Mouse (Mus musculus): ENCODE data around the gene Trpt1. TPM values are rescaled to one million over a fixed set of nuclear protein-coding genes. Genes with fewer than 3 reads are reported as not detected.

Trpt1 gene
- polyA plus RNA-seq, 1 experiment from 2014 or later = 2.9 TPM

GRCm38 (mm10) chr19:6981465-6981864 is 14.5 kb upstream of the Trpt1 start:
- Histone ChIP-seq H3K4me3 (ENCODE audit: low read depth, low read length) (peak overlapping the region; percentile 75; the same call in 1 of the 2 replicates), H3K36me3 (replicated peaks; ENCODE audit: insufficient read depth, low read length) (peaks cover 23% of the 10 kb centered on the region), H3K27me3 (ENCODE audit: insufficient read depth, low read length) (no peaks in the 10 kb centered on the region), H3K4me1 (ENCODE audit: insufficient read depth) (peaks cover 37% of the 10 kb centered on the region), H3K9ac (replicated peaks) (peak overlapping the region; percentile 70; the same call in 1 of the 2 replicates), H3K9me3 (ENCODE audit: low read length) (no peaks in the 10 kb centered on the region), H3K4me2 (ENCODE audit: low read depth, low read length) (peak overlapping the region; percentile 95), H3K27ac (ENCODE audit: low read depth) (peak overlapping the region; percentile 93)
- no peak for TF ChIP-seq EP300 (IDR thresholded peaks at IDR 0.05; ENCODE audit: low read depth)
- no peak for TF ChIP-seq CTCF (IDR thresholded peaks at IDR 0.05; ENCODE audit: low read depth)
- WGBS (ENCODE audit: insufficient replicate concordance) = 89% methylated on average over 4 of the region's 4 CpGs
- ATAC-seq (no peak), DNase-seq (no peak)

GRCm38 (mm10) chr19:6983621-6984020 is 12.3 kb upstream of the Trpt1 start:
- ATAC-seq (no peak), DNase-seq (no peak)
- H3K4me1 ChIP-seq (ENCODE audit: insufficient read depth) = peaks cover 39% of the 10 kb centered on the region
- TF ChIP-seq EP300 (IDR thresholded peaks at IDR 0.05; ENCODE audit: low read depth) (no peak), CTCF (IDR thresholded peaks at IDR 0.05; ENCODE audit: low read depth) (no peak)
- WGBS (ENCODE audit: insufficient replicate concordance) = 96% methylated on average over 5 of the region's 5 CpGs
- H3K4me3 ChIP-seq (ENCODE audit: low read depth, low read length) = no peak overlapping the region
- no peaks in the 10 kb centered on the region for H3K9me3 ChIP-seq (ENCODE audit: low read length)
- no peak overlapping the region for H3K4me2 ChIP-seq (ENCODE audit: low read depth, low read length)
- H3K27ac ChIP-seq (ENCODE audit: low read depth) = no peak overlapping the region
- H3K36me3 ChIP-seq (replicated peaks; ENCODE audit: insufficient read depth, low read length) = peaks cover 16% of the 10 kb centered on the region; the same call in 1 of the 2 replicates
- no peak overlapping the region for H3K9ac ChIP-seq (replicated peaks)
- no peaks in the 10 kb centered on the region for H3K27me3 ChIP-seq (ENCODE audit: insufficient read depth, low read length)

GRCm38 (mm10) chr19:6985300-6985699 is 10.6 kb upstream of the Trpt1 start:
- TF ChIP-seq CTCF (IDR thresholded peaks at IDR 0.05; ENCODE audit: low read depth) (no peak), EP300 (IDR thresholded peaks at IDR 0.05; ENCODE audit: low read depth) (no peak)
- no peaks in the 10 kb centered on the region for H3K9me3 ChIP-seq (ENCODE audit: low read length)
- DNase-seq = no peak
- H3K27me3 ChIP-seq (ENCODE audit: insufficient read depth, low read length) = no peaks in the 10 kb centered on the region
- no peak overlapping the region for H3K4me2 ChIP-seq (ENCODE audit: low read depth, low read length)
- 89% methylated on average over 19 of the region's 19 CpGs for WGBS (ENCODE audit: insufficient replicate concordance)
- no peak overlapping the region for H3K9ac ChIP-seq (replicated peaks)
- no peak overlapping the region for H3K27ac ChIP-seq (ENCODE audit: low read depth)
- ATAC-seq = no peak
- no peak overlapping the region for H3K4me3 ChIP-seq (ENCODE audit: low read depth, low read length)
- H3K4me1 ChIP-seq (ENCODE audit: insufficient read depth) = peaks cover 30% of the 10 kb centered on the region
- peaks cover 18% of the 10 kb centered on the region; the same call in 1 of the 2 replicates for H3K36me3 ChIP-seq (replicated peaks; ENCODE audit: insufficient read depth, low read length)

GRCm38 (mm10) chr19:6985951-6986708 is 9.8 kb upstream of the Trpt1 start:
- 61% methylated on average over 10 of the region's 10 CpGs for WGBS (ENCODE audit: insufficient replicate concordance)
- Histone ChIP-seq H3K4me2 (ENCODE audit: low read depth, low read length) (peak overlapping the region; percentile 98), H3K9me3 (ENCODE audit: low read length) (no peaks in the 10 kb centered on the region), H3K9ac (replicated peaks) (peak overlapping the region; percentile 75; the same call in 1 of the 2 replicates), H3K27me3 (ENCODE audit: insufficient read depth, low read length) (no peaks in the 10 kb centered on the region), H3K4me1 (ENCODE audit: insufficient read depth) (peaks cover 26% of the 10 kb centered on the region), H3K27ac (ENCODE audit: low read depth) (peak overlapping the region; percentile 76; the same call in 1 of the 2 replicates), H3K4me3 (ENCODE audit: low read depth, low read length) (peak overlapping the region; percentile 77), H3K36me3 (replicated peaks; ENCODE audit: insufficient read depth, low read length) (peaks cover 18% of the 10 kb centered on the region; the same call in 1 of the 2 replicates)
- DNase-seq (no peak), ATAC-seq (peak; percentile 16; the same call in 1 of the 2 replicates)
- TF ChIP-seq EP300 (IDR thresholded peaks at IDR 0.05; ENCODE audit: low read depth) (peak; percentile 70), CTCF (IDR thresholded peaks at IDR 0.05; ENCODE audit: low read depth) (no peak)

GRCm38 (mm10) chr19:6987061-6987903 is 8.6 kb upstream of the Trpt1 start, which contains the start of gene Vegfb:
TSS of gene Vegfb (minus strand) at chr19:6987651.
- no peaks in the 10 kb centered on the region for H3K27me3 ChIP-seq (ENCODE audit: insufficient read depth, low read length)
- H3K9me3 ChIP-seq (ENCODE audit: low read length) = no peaks in the 10 kb centered on the region
- peak within 1 kb of the TSS; percentile 76 for H3K27ac ChIP-seq (ENCODE audit: low read depth)
- peak within 1 kb of the TSS; percentile 77 for H3K4me3 ChIP-seq (ENCODE audit: low read depth, low read length)
- peaks cover 18% of the 10 kb centered on the region; the same call in 1 of the 2 replicates for H3K36me3 ChIP-seq (replicated peaks; ENCODE audit: insufficient read depth, low read length)
- DNase-seq = peak; percentile 71
- peak within 1 kb of the TSS; percentile 98 for H3K4me2 ChIP-seq (ENCODE audit: low read depth, low read length)
- 1% methylated on average over 50 of the region's 85 CpGs for WGBS (ENCODE audit: insufficient replicate concordance)
- H3K4me1 ChIP-seq (ENCODE audit: insufficient read depth) = peaks cover 28% of the 10 kb centered on the region
- ATAC-seq = peak; percentile 43
- TF ChIP-seq EP300 (IDR thresholded peaks at IDR 0.05; ENCODE audit: low read depth) (no peak), CTCF (IDR thresholded peaks at IDR 0.05; ENCODE audit: low read depth) (no peak)
- H3K9ac ChIP-seq (replicated peaks) = peak within 1 kb of the TSS; percentile 75

GRCm38 (mm10) chr19:6987904-6988285 is 8.0 kb upstream of the Trpt1 start:
- WGBS (ENCODE audit: insufficient replicate concordance) = 9% methylated on average over 8 of the region's 8 CpGs
- ATAC-seq = no peak
- peak overlapping the region; percentile 98 for H3K4me2 ChIP-seq (ENCODE audit: low read depth, low read length)
- TF ChIP-seq EP300 (IDR thresholded peaks at IDR 0.05; ENCODE audit: low read depth) (no peak), CTCF (IDR thresholded peaks at IDR 0.05; ENCODE audit: low read depth) (no peak)
- H3K4me1 ChIP-seq (ENCODE audit: insufficient read depth) = peaks cover 31% of the 10 kb centered on the region
- H3K27me3 ChIP-seq (ENCODE audit: insufficient read depth, low read length) = no peaks in the 10 kb centered on the region
- H3K27ac ChIP-seq (ENCODE audit: low read depth) = peak overlapping the region; percentile 48; the same call in 1 of the 2 replicates
- H3K36me3 ChIP-seq (replicated peaks; ENCODE audit: insufficient read depth, low read length) = peaks cover 16% of the 10 kb centered on the region; the same call in 1 of the 2 replicates
- H3K4me3 ChIP-seq (ENCODE audit: low read depth, low read length) = peak overlapping the region; percentile 77
- H3K9ac ChIP-seq (replicated peaks) = peak overlapping the region; percentile 75
- no peaks in the 10 kb centered on the region for H3K9me3 ChIP-seq (ENCODE audit: low read length)
- peak; percentile 24 for DNase-seq

Data from liver, postnatal 0 days (tissue).